Mouse (Mus musculus): ENCODE data around the gene Colca2. TPM values are rescaled to one million over a fixed set of nuclear protein-coding genes. Genes with fewer than 3 reads are reported as not detected.

Gene Colca2
- polyA plus RNA-seq (2015; fragmentation: Nextera tagmentation; extraction: Ambion mirVana): 3.7 and 4.1 TPM in 2 replicates

- Histone ChIP-seq H3K27me3 (peaks cover 5% of the 10 kb centered on the region; the same call in 1 of the 2 replicates), H3K4me3 (replicated peaks) (peak within 1 kb of the TSS; percentile 59), H3K36me3 (no peaks in the 10 kb centered on the region), H3K27ac (peak within 1 kb of the TSS; percentile 79), H3K4me2 (peak within 1 kb of the TSS; percentile 88), H3K4me1 (peaks cover 29% of the 10 kb centered on the region), H3K9ac (peak within 1 kb of the TSS; percentile 60), H3K9me3 (replicated peaks) (no peaks in the 10 kb centered on the region)
- peak; percentile 98 for ATAC-seq (replicated peaks; ENCODE audit: low FRiP score)
- under 1% methylated on average over 53 of the region's 53 CpGs for WGBS
Observed at GRCm38 (mm10) chr9:51278500-51279381, at the start of gene Colca2. Gene Colca2, minus strand, starts transcription at chr9:51278569.

GRCm38 (mm10) chr9:51327555-51327903 lies 49.2 kb upstream of the Colca2 start:
- no peak overlapping the region for H3K27ac ChIP-seq
- H3K9ac ChIP-seq: no peak overlapping the region
- no peak overlapping the region for H3K4me3 ChIP-seq (replicated peaks)
- 75% methylated on average over 5 of the region's 5 CpGs for whole genome bisulfite sequencing
- no peaks in the 10 kb centered on the region for H3K9me3 ChIP-seq (replicated peaks)
- ATAC-seq (replicated peaks; ENCODE audit: low FRiP score): no peak
- no peak overlapping the region for H3K4me2 ChIP-seq
- no peaks in the 10 kb centered on the region for H3K4me1 ChIP-seq
- no peaks in the 10 kb centered on the region for H3K27me3 ChIP-seq
- no peaks in the 10 kb centered on the region for H3K36me3 ChIP-seq

- Histone ChIP-seq H3K9me3 (replicated peaks) (no peaks in the 10 kb centered on the region), H3K4me3 (replicated peaks) (no peak overlapping the region), H3K36me3 (no peaks in the 10 kb centered on the region), H3K4me2 (no peak overlapping the region), H3K27me3 (no peaks in the 10 kb centered on the region), H3K9ac (no peak overlapping the region), H3K4me1 (no peaks in the 10 kb centered on the region), H3K27ac (no peak overlapping the region)
- ATAC-seq (replicated peaks; ENCODE audit: low FRiP score): no peak
- WGBS: 77% methylated on average over 11 of the region's 11 CpGs
Observed at GRCm38 (mm10) chr9:51326619-51327554, 48.5 kb upstream of the Colca2 start.

DNA sequence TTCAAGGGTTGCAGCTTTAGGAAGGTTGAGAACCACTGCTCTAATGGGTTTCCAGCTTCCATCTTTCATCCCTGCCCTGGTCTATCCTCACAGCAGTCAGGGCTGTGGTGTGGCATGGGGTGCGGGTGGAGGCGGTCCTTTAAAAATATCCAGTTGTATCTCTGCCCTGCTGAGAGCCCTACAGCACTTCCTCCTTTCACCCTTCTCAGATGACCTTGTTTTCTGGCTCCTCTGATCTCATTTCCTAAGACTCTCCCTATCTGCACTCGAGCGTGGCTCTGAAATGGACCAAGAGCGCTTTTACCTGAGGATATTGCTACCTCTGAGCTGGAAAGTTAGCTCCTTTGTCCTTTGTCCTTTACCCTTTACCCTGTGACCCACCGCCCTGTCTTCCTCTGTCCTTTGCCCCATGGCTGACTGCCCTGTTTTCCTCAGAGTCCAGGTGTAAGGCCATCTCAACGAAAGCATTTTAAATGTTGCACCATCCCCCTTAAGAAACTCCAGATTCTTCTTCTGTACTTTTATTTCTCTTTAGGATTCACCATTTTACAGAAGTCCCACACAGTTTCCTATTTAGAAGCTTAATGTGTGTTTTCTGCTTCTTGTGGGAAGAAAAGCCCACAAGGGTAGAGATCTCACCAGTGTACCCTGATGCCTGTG lies 46.2 kb upstream of the Colca2 start:
- H3K27me3 ChIP-seq: no peaks in the 10 kb centered on the region
- H3K4me3 ChIP-seq (replicated peaks): no peak overlapping the region
- no peak overlapping the region for H3K27ac ChIP-seq
- no peak overlapping the region for H3K4me2 ChIP-seq
- H3K9ac ChIP-seq: no peak overlapping the region
- no peaks in the 10 kb centered on the region for H3K4me1 ChIP-seq
- no peak for ATAC-seq (replicated peaks; ENCODE audit: low FRiP score)
- H3K9me3 ChIP-seq (replicated peaks): no peaks in the 10 kb centered on the region
- 62% methylated on average over 7 of the region's 7 CpGs for WGBS
- H3K36me3 ChIP-seq: no peaks in the 10 kb centered on the region

DNA sequence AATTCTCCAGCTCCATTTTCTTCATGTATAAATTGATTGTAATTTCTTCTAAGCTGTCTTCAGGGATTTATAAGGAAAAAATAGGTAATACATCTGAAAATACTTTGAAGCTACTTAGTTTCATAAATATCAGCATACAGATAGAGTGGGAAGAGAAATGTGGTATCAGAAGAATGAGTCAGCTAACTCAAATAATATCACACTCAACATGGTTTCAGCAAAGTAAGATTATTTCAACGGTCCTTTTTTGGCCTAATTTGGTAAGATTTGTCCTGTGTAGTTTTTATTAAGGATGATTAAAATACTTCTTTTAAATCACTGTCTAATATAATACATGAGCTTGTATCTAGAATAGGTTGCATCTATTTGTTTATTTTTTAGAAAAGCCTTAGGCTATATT lies 41.7 kb upstream of the Colca2 start:
- Histone ChIP-seq H3K27me3 (no peaks in the 10 kb centered on the region), H3K9me3 (replicated peaks) (no peaks in the 10 kb centered on the region), H3K36me3 (no peaks in the 10 kb centered on the region), H3K4me1 (no peaks in the 10 kb centered on the region), H3K4me3 (replicated peaks) (no peak overlapping the region), H3K27ac (no peak overlapping the region), H3K4me2 (no peak overlapping the region), H3K9ac (no peak overlapping the region)
- WGBS: 86% methylated on average over 1 of the region's 1 CpGs
- no peak for ATAC-seq (replicated peaks; ENCODE audit: low FRiP score)

DNA sequence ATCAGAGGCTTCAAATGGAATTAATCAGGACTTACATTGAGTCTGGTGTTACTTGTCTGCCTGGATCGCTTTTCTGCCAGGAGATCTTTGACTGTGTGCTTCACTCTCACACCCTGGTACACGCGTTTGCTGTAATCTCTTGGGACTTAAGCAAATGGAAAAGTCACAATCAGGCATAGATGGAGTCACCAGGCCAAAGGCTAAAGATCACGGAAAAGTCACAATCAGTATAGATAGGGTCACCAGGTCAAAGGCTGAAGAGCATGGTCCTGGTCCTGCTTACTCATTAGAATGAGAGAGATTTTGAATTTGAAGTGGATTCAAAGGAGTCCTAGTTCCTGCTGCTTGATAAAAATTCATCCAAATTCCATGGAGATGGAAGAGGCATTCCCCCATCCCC lies 39.9 kb upstream of the Colca2 start:
- no peak overlapping the region for H3K4me2 ChIP-seq
- WGBS: 89% methylated on average over 4 of the region's 4 CpGs

GRCm38 (mm10) chr9:51317322-51317721 lies 39.0 kb upstream of the Colca2 start:
- WGBS: 85% methylated on average over 4 of the region's 4 CpGs
- Histone ChIP-seq H3K36me3 (no peaks in the 10 kb centered on the region), H3K4me2 (no peak overlapping the region), H3K4me3 (replicated peaks) (no peak overlapping the region), H3K9me3 (replicated peaks) (no peaks in the 10 kb centered on the region), H3K9ac (no peak overlapping the region), H3K27ac (no peak overlapping the region), H3K4me1 (peaks cover 8% of the 10 kb centered on the region), H3K27me3 (no peaks in the 10 kb centered on the region; the same call in 1 of the 2 replicates)
- ATAC-seq (replicated peaks; ENCODE audit: low FRiP score): no peak

More for the DNA sequence above, 39.9 kb upstream of the Colca2 start:
- H3K27ac ChIP-seq: no peak overlapping the region
- H3K27me3 ChIP-seq: no peaks in the 10 kb centered on the region; the same call in 1 of the 2 replicates
- H3K4me1 ChIP-seq: no peaks in the 10 kb centered on the region
- no peak overlapping the region for H3K4me3 ChIP-seq (replicated peaks)
- H3K36me3 ChIP-seq: no peaks in the 10 kb centered on the region
- no peaks in the 10 kb centered on the region for H3K9me3 ChIP-seq (replicated peaks)
- ATAC-seq (replicated peaks; ENCODE audit: low FRiP score): no peak
- H3K9ac ChIP-seq: no peak overlapping the region

GRCm38 (mm10) chr9:51315402-51316063 lies 37.2 kb upstream of the Colca2 start:
- no peak overlapping the region for H3K4me3 ChIP-seq (replicated peaks)
- WGBS: 67% methylated on average over 6 of the region's 6 CpGs
- ATAC-seq (replicated peaks; ENCODE audit: low FRiP score): no peak
- no peaks in the 10 kb centered on the region for H3K9me3 ChIP-seq (replicated peaks)
- no peak overlapping the region for H3K9ac ChIP-seq
- no peak overlapping the region for H3K27ac ChIP-seq
- H3K27me3 ChIP-seq: no peaks in the 10 kb centered on the region; the same call in 1 of the 2 replicates
- no peak overlapping the region for H3K4me2 ChIP-seq
- no peaks in the 10 kb centered on the region for H3K36me3 ChIP-seq
- peaks cover 12% of the 10 kb centered on the region for H3K4me1 ChIP-seq

DNA sequence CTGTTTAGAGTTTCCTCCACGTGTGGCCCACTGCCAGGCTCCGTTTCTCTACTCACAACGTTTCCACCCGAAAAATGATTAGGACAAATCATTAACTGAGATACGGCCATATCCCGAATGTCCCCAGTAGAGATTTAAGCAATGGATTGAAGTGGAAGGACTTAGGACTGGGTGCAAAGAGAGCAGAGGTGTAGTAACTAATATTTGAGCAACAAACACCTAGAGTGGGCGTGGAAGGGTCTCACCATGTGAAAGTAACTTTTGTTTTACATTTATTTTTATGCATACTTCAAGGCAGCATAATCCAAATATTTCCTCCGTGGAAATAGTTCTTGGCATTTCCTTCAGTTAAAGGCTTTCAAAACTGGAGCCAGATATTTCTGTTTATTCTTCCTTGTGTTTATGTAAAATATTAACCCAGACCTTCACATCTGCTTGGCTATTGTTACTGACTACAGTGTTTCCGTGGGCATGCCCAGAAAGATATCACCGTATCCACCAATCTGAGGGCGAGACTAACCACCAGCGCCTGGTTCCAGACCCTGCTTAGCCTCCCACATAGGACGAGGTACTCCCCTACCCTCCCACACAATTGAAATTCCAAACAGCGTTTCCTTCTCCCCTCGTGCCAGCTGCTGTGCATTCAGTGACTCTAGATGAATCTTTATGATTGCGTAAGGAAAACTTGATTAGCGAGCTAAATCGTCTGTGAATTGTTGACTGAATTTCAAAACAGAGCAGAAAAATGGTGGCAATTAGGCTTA lies 34.4 kb upstream of the Colca2 start:
- 0 out of 2 replicates have a peak overlapping the region, but pooled peaks have one; percentile 6 for H3K27ac ChIP-seq
- 40% methylated on average over 18 of the region's 18 CpGs for WGBS
- ATAC-seq (replicated peaks; ENCODE audit: low FRiP score): 0 out of 2 replicates have a peak, but pooled peaks have one; percentile 54
- H3K9me3 ChIP-seq (replicated peaks): no peaks in the 10 kb centered on the region
- H3K36me3 ChIP-seq: no peaks in the 10 kb centered on the region
- H3K27me3 ChIP-seq: no peaks in the 10 kb centered on the region; the same call in 1 of the 2 replicates
- H3K9ac ChIP-seq: no peak overlapping the region
- H3K4me3 ChIP-seq (replicated peaks): no peak overlapping the region
- peaks cover 12% of the 10 kb centered on the region for H3K4me1 ChIP-seq
- H3K4me2 ChIP-seq: peak overlapping the region; percentile 41

DNA sequence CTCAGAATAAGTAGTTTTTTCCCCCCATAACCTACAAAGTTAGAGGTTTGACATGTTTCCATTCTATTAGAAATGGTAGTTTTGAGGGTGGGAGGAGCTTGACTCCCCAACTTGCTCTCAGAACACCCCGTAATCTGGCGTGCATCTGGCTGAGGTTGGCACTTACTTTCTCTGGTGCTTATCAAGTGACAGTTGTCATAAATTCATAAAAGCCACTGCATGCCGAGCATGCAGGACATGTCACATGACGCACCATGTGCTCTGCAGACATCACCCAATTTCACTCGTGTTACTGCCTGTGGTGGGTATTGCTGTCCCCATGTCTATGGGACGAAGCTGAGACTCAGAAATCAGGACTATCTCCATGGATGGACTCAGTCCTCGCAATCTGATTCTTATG lies 32.1 kb upstream of the Colca2 start:
- no peak overlapping the region for H3K4me2 ChIP-seq
- H3K27ac ChIP-seq: no peak overlapping the region
- no peaks in the 10 kb centered on the region; the same call in 1 of the 2 replicates for H3K27me3 ChIP-seq
- ATAC-seq (replicated peaks; ENCODE audit: low FRiP score): no peak
- WGBS: 83% methylated on average over 7 of the region's 7 CpGs
- H3K4me3 ChIP-seq (replicated peaks): no peak overlapping the region
- no peak overlapping the region for H3K9ac ChIP-seq
- no peaks in the 10 kb centered on the region for H3K9me3 ChIP-seq (replicated peaks)
- H3K4me1 ChIP-seq: peaks cover 12% of the 10 kb centered on the region
- no peaks in the 10 kb centered on the region for H3K36me3 ChIP-seq

DNA sequence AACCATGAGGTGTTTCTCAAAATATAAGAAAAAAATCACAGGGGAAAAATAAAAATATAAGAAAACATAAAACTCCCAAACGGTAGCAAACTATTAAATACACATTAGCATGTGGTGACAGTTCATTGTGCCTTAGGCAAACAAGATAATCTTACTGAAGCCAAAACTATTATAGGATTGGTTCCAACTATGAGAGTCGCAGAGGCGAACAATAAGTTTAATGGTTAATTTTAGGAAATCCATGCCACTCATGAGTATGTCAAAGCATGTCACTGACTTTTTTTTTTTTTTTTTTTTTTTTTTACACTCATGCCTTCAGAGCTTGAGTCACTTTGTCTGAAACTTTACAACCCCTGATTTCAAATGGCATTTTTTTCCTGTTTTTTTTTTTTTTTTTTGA lies 28.0 kb upstream of the Colca2 start:
- Histone ChIP-seq H3K27ac (no peak overlapping the region), H3K9ac (no peak overlapping the region), H3K27me3 (no peaks in the 10 kb centered on the region), H3K9me3 (replicated peaks) (no peaks in the 10 kb centered on the region), H3K36me3 (no peaks in the 10 kb centered on the region), H3K4me3 (replicated peaks) (no peak overlapping the region), H3K4me2 (no peak overlapping the region), H3K4me1 (no peaks in the 10 kb centered on the region)
- ATAC-seq (replicated peaks; ENCODE audit: low FRiP score): no peak
- WGBS: 82% methylated on average over 3 of the region's 3 CpGs
